Mouse (Mus musculus): ENCODE measurements around the gene Slc37a1.

GRCm38 (mm10) chr17:31312648-31313047 lies 26.1 kb downstream of the Slc37a1 start:
- no peak for TF ChIP-seq CTCF (IDR thresholded peaks at IDR 0.05; ENCODE audit: low read depth, low read length)
- no peak for TF ChIP-seq POLR2A (IDR thresholded peaks at IDR 0.05; ENCODE audit: extremely low read depth, insufficient read depth, low read length)
